Mouse (Mus musculus): Measurements from ENCODE around the gene Klk5. TPM values are rescaled to one million over a fixed set of nuclear protein-coding genes. Genes with fewer than 3 reads are reported as not detected.

Klk5 gene
- not detected in 2 replicates for polyA plus RNA-seq (2012; ENCODE audit: low replicate concordance)

DNA sequence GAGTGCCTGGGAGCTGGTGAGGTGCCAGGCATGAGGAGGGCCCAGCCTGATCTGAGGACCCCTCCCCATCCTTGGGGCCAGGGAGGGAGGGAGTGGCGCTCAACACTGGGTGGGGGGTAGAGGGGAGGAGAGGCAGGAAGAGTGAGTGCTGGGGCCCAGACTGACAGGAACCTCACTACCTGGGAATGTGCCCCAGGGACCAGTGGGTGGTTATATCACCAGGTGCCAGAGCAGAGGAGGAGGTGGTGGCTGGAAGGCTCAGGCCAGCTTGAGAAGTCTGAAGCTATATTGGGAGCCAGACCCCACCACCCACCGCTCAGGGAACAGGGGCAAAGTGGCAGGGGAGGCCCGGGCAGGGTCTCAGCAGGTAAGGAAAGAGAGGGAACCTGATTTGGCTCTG, at the start of gene Klk5:
Gene Klk5, plus strand, starts transcription at position 271 of the 400 bp plus-strand sequence.

DNA sequence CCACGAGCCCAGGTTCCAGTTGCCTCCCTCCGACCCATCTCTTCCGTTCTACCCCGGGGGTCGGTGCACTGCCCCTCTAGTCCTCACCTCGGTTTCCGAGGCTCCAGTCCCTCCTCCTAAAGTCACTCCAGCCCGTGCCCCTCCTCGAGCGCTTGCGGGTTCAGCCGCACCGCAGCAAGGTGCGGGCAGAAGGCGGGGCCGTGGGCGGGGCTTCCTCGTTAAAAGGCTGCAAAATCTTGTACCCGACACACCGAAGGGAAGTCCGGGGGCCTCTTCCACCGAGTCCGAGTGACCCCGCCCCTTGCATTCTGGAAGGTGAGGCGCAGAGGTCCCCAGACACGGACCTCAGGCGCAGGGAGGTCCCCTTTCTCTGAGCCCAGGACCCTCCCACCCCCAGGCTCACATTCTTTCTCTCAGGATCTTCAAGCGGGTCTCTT, 44.4 kb upstream of the Klk5 start, which contains the start of gene Klk8:
Gene Klk8, plus strand, starts transcription at position 245 of the 437 bp plus-strand sequence.

GRCm38 (mm10) chr7:43810994-43811393, 30.8 kb upstream of the Klk5 start, which contains the start of gene Klk7:
Gene Klk7 (plus strand): TSS chr7:43811294.

GRCm38 (mm10) chr7:43824199-43824598, 17.6 kb upstream of the Klk5 start, which contains the start of gene Klk6:
Gene Klk6 (plus strand): TSS chr7:43824499.

DNA sequence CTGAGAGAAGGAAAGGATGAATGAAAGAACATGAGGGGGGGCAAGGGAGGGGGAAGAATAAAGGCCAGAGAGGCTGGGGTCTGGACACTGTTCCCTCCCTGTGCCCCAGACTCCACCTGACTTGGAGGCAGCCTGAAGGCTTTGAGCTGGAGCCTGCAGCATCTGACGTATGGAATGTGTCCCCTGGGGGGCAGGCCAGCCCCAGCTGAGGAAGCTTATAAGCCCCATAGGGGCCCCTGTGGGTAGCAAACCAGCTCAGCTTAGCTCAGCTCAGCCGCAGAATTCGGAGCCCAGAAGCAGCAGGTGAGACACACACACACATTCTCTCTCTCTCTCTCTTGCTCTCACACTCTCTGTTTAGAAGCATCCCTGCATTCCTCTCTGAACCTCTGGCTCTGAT, 39.1 kb downstream of the Klk5 start, which contains the start of gene Klk4:
Gene Klk4, plus strand, starts transcription at position 249 of the 400 bp plus-strand sequence.

Other genes starting within 250 kb of the Klk5 start
- not detected in 2 replicates for gene Zfp819, start 234.8 kb upstream of the Klk5 start, polyA plus RNA-seq (2012; ENCODE audit: low replicate concordance)
- gene Ceacam18, start 207.3 kb upstream of the Klk5 start, polyA plus RNA-seq (2012; ENCODE audit: low replicate concordance) = not detected in 2 replicates
- gene Siglece, start 181.8 kb upstream of the Klk5 start, polyA plus RNA-seq (2012; ENCODE audit: low replicate concordance) = 1.5 and 1.6 TPM in 2 replicates
- gene Ctu1, start 170.0 kb upstream of the Klk5 start, polyA plus RNA-seq (2012; ENCODE audit: low replicate concordance) = 11.7 and 15.4 TPM in 2 replicates
- not detected in 2 replicates for gene Klk14, start 151.6 kb upstream of the Klk5 start, polyA plus RNA-seq (2012; ENCODE audit: low replicate concordance)
- not detected in 2 replicates for gene Klk13, start 129.4 kb upstream of the Klk5 start, polyA plus RNA-seq (2012; ENCODE audit: low replicate concordance)
- gene Klk12, start 73.1 kb upstream of the Klk5 start, polyA plus RNA-seq (2012; ENCODE audit: low replicate concordance) = not detected in 2 replicates
- gene Klk11, start 67.4 kb upstream of the Klk5 start, polyA plus RNA-seq (2012; ENCODE audit: low replicate concordance) = not detected in 2 replicates
- gene Klk10, start 60.9 kb upstream of the Klk5 start, polyA plus RNA-seq (2012; ENCODE audit: low replicate concordance) = not detected in 2 replicates
- gene Klk9, start 50.1 kb upstream of the Klk5 start, polyA plus RNA-seq (2012; ENCODE audit: low replicate concordance) = not detected in 2 replicates
- 2.1 and 2.4 TPM in 2 replicates for gene Klk8, start 44.4 kb upstream of the Klk5 start, polyA plus RNA-seq (2012; ENCODE audit: low replicate concordance)
- gene Klk7, start 30.7 kb upstream of the Klk5 start, polyA plus RNA-seq (2012; ENCODE audit: low replicate concordance) = not detected in 2 replicates
- not detected in 2 replicates for gene Klk6, start 17.5 kb upstream of the Klk5 start, polyA plus RNA-seq (2012; ENCODE audit: low replicate concordance)
- gene Klk4, start 39.2 kb downstream of the Klk5 start, polyA plus RNA-seq (2012; ENCODE audit: low replicate concordance) = 0.33 TPM in 1 of 2 replicates, not detected in the other
- gene Klk15, start 91.8 kb downstream of the Klk5 start, polyA plus RNA-seq (2012; ENCODE audit: low replicate concordance) = not detected in 2 replicates
- not detected in 2 replicates for gene Klk1b8, start 108.7 kb downstream of the Klk5 start, polyA plus RNA-seq (2012; ENCODE audit: low replicate concordance)
- gene Klk1b1, start 124.8 kb downstream of the Klk5 start, polyA plus RNA-seq (2012; ENCODE audit: low replicate concordance) = not detected in 2 replicates
- not detected in 2 replicates for gene Klk1b9, start 134.1 kb downstream of the Klk5 start, polyA plus RNA-seq (2012; ENCODE audit: low replicate concordance)
- gene Klk1b11, start 153.9 kb downstream of the Klk5 start, polyA plus RNA-seq (2012; ENCODE audit: low replicate concordance) = not detected in 2 replicates
- gene Klk1b26, start 170.2 kb downstream of the Klk5 start, polyA plus RNA-seq (2012; ENCODE audit: low replicate concordance) = not detected in 2 replicates
- gene Klk1b27, start 210.3 kb downstream of the Klk5 start, polyA plus RNA-seq (2012; ENCODE audit: low replicate concordance) = 1.8 TPM in 1 of 2 replicates, not detected in the other